ENCODE assay signal across 8 mouse cellular contexts in genomic region chr3:107754632-107755031, GRCm38 (mm10). TPM values are rescaled to one million over a fixed set of nuclear protein-coding genes. Genes with fewer than 3 reads are reported as not detected.
DNase-seq lines count a peak whose midpoint lies in the region; ATAC-seq and TF ChIP-seq lines count a peak whose summit lies in the region.

No protein-coding gene starts in this region.

- no peak overlapping the region for H3K9ac ChIP-seq in hindbrain, postnatal 0 days (replicated peaks; ENCODE audit: low read length)

- H3K36me3 ChIP-seq in hindbrain, postnatal 0 days (ENCODE audit: insufficient read depth, low read length), result 0 out of 2 replicates have a peak, but pooled peaks cover 3% of the 10 kb centered on the region

- no peak overlapping the region for H3K4me3 ChIP-seq in hindbrain, postnatal 0 days (ENCODE audit: low read length)

- 54% methylated on average over 3 of the region's 3 CpGs for WGBS in hindbrain, postnatal 0 days

- no peaks in the 10 kb centered on the region for H3K9me3 ChIP-seq in hindbrain, postnatal 0 days (ENCODE audit: low read length)

- peaks cover 27% of the 10 kb centered on the region for H3K4me1 ChIP-seq in hindbrain, postnatal 0 days (ENCODE audit: insufficient read depth, low read length)

- no peaks in the 10 kb centered on the region for H3K27me3 ChIP-seq in hindbrain, postnatal 0 days (ENCODE audit: insufficient read depth, low read length)

- no peak for DNase-seq in frontal cortex, postnatal 10 days (ENCODE audit: low spot score in 2 of 2)
- peak; percentile 50 for DNase-seq in ovary, postnatal 14 days (ENCODE audit: low spot score)
- DNase-seq in ovary, adult 18-20 months (ENCODE audit: low spot score), result no peak
- peak; percentile 62 for DNase-seq in c-Kit-positive CD71-negative TER-119-negative erythroid progenitor cells, embryonic 14.5 days (ENCODE audit: low read depth)
- DNase-seq in hindbrain, postnatal 0 days (ENCODE audit: low spot score), result peak; percentile 48
- no peak for DNase-seq in yolk sac, embryonic 10.5 days (ENCODE audit: low spot score)

- peak; percentile 33 for ATAC-seq in frontal cortex, adult (ENCODE audit: low TSS enrichment)
- no peak for ATAC-seq in hindbrain, postnatal 0 days
- ATAC-seq in megakaryocyte, adult 5-6 weeks (ENCODE audit: poor library complexity, severe bottlenecking), result peak; percentile 62

- no peak overlapping the region for H3K27ac ChIP-seq in hindbrain, postnatal 0 days

- peak; percentile 71 for TF ChIP-seq CTCF in hindbrain, postnatal 0 days (IDR thresholded peaks at IDR 0.05; ENCODE audit: low read depth)

- no peak overlapping the region for H3K4me2 ChIP-seq in hindbrain, postnatal 0 days (ENCODE audit: low read depth, low read length)

RNA-seq across cellular contexts. Expression of gene Csf1, which starts 5.6 kb away (rescaled TPM):
- 13.1 and 15.1 TPM in 2 replicates for total RNA-seq in hindbrain, postnatal 0 days (2014; rRNA removed)
- polyA plus RNA-seq in hindbrain, postnatal 0 days (2015; fragmentation: Nextera tagmentation; extraction: Ambion mirVana), result 11.2 and 12.1 TPM in 2 replicates
- 14.7 and 15.4 TPM in 2 replicates for total RNA-seq in megakaryocyte, adult 5-6 weeks (2015)
- 6.5 and 6.9 TPM in 2 replicates for total RNA-seq in megakaryocyte, adult 5-6 weeks (2017)

RNA-seq across cellular contexts. Expression of gene Ahcyl1, which starts 58.3 kb away (rescaled TPM):
- 54.2 and 55.3 TPM in 2 replicates for total RNA-seq in hindbrain, postnatal 0 days (2014; rRNA removed)
- 122 and 132 TPM in 2 replicates for polyA plus RNA-seq in hindbrain, postnatal 0 days (2015; fragmentation: Nextera tagmentation; extraction: Ambion mirVana)
- 49.1 and 52.5 TPM in 2 replicates for total RNA-seq in megakaryocyte, adult 5-6 weeks (2015)
- 25.1 and 33.2 TPM in 2 replicates for total RNA-seq in megakaryocyte, adult 5-6 weeks (2017)

Comparison
In these comparisons a context has a peak if more than half of its experiments do, and no peak if none do; other contexts are left out.
1. DNase-seq: peak in ovary, postnatal 14 days (single experiment), c-Kit-positive CD71-negative TER-119-negative erythroid progenitor cells, embryonic 14.5 days (single experiment) and hindbrain, postnatal 0 days (single experiment); none in frontal cortex, postnatal 10 days (0 of 2), ovary, adult 18-20 months (single experiment) and yolk sac, embryonic 10.5 days (single experiment).